Comparison of ENCODE assay signal across 12 mouse cellular contexts in the genomic region with DNA sequence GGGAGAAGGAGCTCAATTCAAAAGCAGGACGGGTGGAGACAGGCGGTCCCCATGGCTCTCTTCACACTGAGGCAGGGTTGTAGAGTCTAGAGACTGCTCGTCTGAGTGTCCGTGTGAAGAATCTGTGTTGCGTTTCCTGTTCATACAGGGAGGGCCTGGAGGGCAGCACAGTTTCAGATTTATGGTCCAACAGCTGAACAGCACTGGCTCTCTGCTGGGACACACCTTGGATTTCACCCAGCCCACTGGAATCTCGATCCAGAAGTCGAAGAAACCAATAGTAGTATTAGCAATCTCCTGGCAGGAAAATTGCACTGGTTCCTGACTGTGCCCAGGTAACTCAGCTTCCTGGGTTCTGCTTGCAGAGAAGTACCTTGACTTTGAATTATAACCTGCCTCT.
DNase-seq lines count a peak whose midpoint lies in the region; ATAC-seq and TF ChIP-seq lines count a peak whose summit lies in the region.
"Had no signal": no experiment of that assay in that cellular context is flagged by ENCODE, and none has a peak within 500 bp of the region (broad histone marks: within the 10 kb centered on the region; RNA-seq: fewer than 3 reads in every experiment).

No protein-coding gene starts in this region.

- no peaks in the 10 kb centered on the region; the same call in 1 of the 2 replicates for H3K9me3 ChIP-seq in heart, embryonic 13.5 days
- no peaks in the 10 kb centered on the region for H3K9me3 ChIP-seq in lung, embryonic 15.5 days
- H3K9me3 ChIP-seq in stomach, postnatal 0 days (ENCODE audit: control insufficient read depth, low read length) = no peaks in the 10 kb centered on the region

- TF ChIP-seq CTCF in stomach, postnatal 0 days (IDR thresholded peaks at IDR 0.05; ENCODE audit: low read depth) = no peak

- no peak overlapping the region for H3K4me2 ChIP-seq in heart, embryonic 13.5 days
- no peak overlapping the region for H3K4me2 ChIP-seq in lung, embryonic 15.5 days
- H3K4me2 ChIP-seq in stomach, postnatal 0 days (replicated peaks; ENCODE audit: low read depth) = no peak overlapping the region
- H3K4me2 ChIP-seq: lung, embryonic 14.5 days had no signal

- H3K27me3 ChIP-seq in heart, embryonic 13.5 days (replicated peaks) = no peaks in the 10 kb centered on the region
- no peaks in the 10 kb centered on the region for H3K27me3 ChIP-seq in lung, embryonic 15.5 days
- H3K27me3 ChIP-seq in stomach, postnatal 0 days (ENCODE audit: control insufficient read depth, insufficient read depth, low read length) = no peaks in the 10 kb centered on the region

- no peak for DNase-seq in heart, adult 8-10 months (ENCODE audit: low spot score)
- DNase-seq in lung, postnatal 4 days = no peak
- peak; percentile 23 to 38 for DNase-seq in gastrocnemius, postnatal 36 days
- no peak for DNase-seq in stomach, postnatal 0 days (ENCODE audit: low spot score)
- DNase-seq in cerebellum, adult 18-20 months = no peak
- no peak for DNase-seq in Muller cell, postnatal 12 days (ENCODE audit: inconsistent ontology term)
- DNase-seq: retina, postnatal 1 day; thymus, adult 18-20 months had no signal

- intact Hi-C loops in gastrocnemius, postnatal 36 days (cut with DNase I) = no loop called here

- H3K4me1 ChIP-seq in heart, embryonic 13.5 days = peaks cover 53% of the 10 kb centered on the region
- peaks cover 48% of the 10 kb centered on the region for H3K4me1 ChIP-seq in lung, embryonic 15.5 days
- H3K4me1 ChIP-seq in stomach, postnatal 0 days (replicated peaks; ENCODE audit: control insufficient read depth, insufficient read depth) = peaks cover 11% of the 10 kb centered on the region; the same call in 1 of the 2 replicates

- H3K36me3 ChIP-seq in heart, embryonic 13.5 days = no peaks in the 10 kb centered on the region
- no peaks in the 10 kb centered on the region for H3K36me3 ChIP-seq in lung, embryonic 15.5 days
- no peaks in the 10 kb centered on the region for H3K36me3 ChIP-seq in stomach, postnatal 0 days (ENCODE audit: control insufficient read depth, insufficient read depth, low read length)

- no peak for TF ChIP-seq EP300 in stomach, postnatal 0 days (optimal IDR thresholded peaks at IDR 0.05)

- H3K9ac ChIP-seq in heart, embryonic 13.5 days = no peak overlapping the region
- H3K9ac ChIP-seq in lung, embryonic 15.5 days = no peak overlapping the region
- H3K9ac ChIP-seq in stomach, postnatal 0 days (ENCODE audit: low read length) = no peak overlapping the region
- H3K9ac ChIP-seq: lung, embryonic 14.5 days had no signal

- no peak for ATAC-seq in heart, embryonic 13.5 days (ENCODE audit: extremely low read depth, insufficient number of reproducible peaks, low FRiP score, low TSS enrichment)
- ATAC-seq in lung, embryonic 15.5 days (ENCODE audit: borderline replicate concordance, extremely low read depth, low FRiP score, low TSS enrichment) = no peak
- ATAC-seq in stomach, postnatal 0 days (ENCODE audit: low FRiP score, low TSS enrichment) = no peak
- ATAC-seq: forebrain, embryonic 16.5 days had no signal

- peak overlapping the region; percentile 97 for H3K27ac ChIP-seq in heart, embryonic 13.5 days (replicated peaks)
- H3K27ac ChIP-seq in lung, embryonic 15.5 days = peak overlapping the region; percentile 91; the same call in 1 of the 2 replicates
- peak overlapping the region; percentile 53; the same call in 1 of the 2 replicates for H3K27ac ChIP-seq in stomach, postnatal 0 days (replicated peaks)

- no peak overlapping the region for H3K4me3 ChIP-seq in heart, embryonic 13.5 days
- no peak overlapping the region for H3K4me3 ChIP-seq in lung, embryonic 15.5 days
- H3K4me3 ChIP-seq in stomach, postnatal 0 days (ENCODE audit: low read depth, low read length) = no peak overlapping the region

- 67% methylated on average over 7 of the region's 7 CpGs for WGBS in heart, embryonic 13.5 days
- 63% methylated on average over 7 of the region's 7 CpGs for WGBS in lung, embryonic 15.5 days
- 59% methylated on average over 7 of the region's 7 CpGs for WGBS in stomach, postnatal 0 days

Comparison
In these comparisons a context has a peak if more than half of its experiments do, and no peak if none do; other contexts are left out.
1. DNase-seq: peak in gastrocnemius, postnatal 36 days (2 of 2); none in heart, adult 8-10 months (single experiment), lung, postnatal 4 days (0 of 2), stomach, postnatal 0 days (single experiment), cerebellum, adult 18-20 months (0 of 2) and Muller cell, postnatal 12 days (single experiment).
2. Peak in every context shown above with its lines, with median percentiles within 50 percentile points of each other: H3K27ac ChIP-seq.